Mouse (Mus musculus): Measurements from ENCODE around the gene Arl4c.

DNA sequence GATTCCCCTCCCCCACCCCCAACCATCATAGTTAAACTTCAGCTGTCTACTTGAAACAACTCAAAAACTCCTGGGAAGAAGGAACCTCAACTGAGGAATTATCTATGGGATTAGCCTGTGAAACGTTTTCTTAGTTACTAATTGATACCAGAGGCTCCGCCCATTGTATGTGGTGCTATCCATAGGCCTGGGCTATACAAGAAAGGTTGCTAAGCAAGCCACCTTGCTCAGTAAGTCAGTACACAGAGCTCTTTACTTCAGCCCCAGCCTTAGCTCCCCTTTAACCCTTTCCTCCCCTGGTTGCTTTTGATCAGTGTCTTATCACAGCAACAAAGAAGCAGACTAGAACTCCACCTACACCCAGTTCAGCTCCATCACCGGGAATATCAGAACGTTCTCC lies 31.2 kb downstream of the Arl4c start:
- no peak for TF ChIP-seq CTCF (IDR thresholded peaks at IDR 0.05; ENCODE audit: borderline replicate concordance, control insufficient read depth, extremely low read depth, insufficient read depth, low read length, poor library complexity)
- TF ChIP-seq POLR2A (IDR thresholded peaks at IDR 0.05; ENCODE audit: control insufficient read depth, extremely low read depth, insufficient read depth, low read length, poor library complexity): no peak

Data from thymus, adult 2 months (tissue).